Mouse (Mus musculus): Measurements from ENCODE around the gene Rfxap. TPM values are rescaled to one million over a fixed set of nuclear protein-coding genes. Genes with fewer than 3 reads are reported as not detected.
A peak's percentile ranks its signal among the peaks of the same experiment; 100 is the strongest.
"Not testable (repeated sequence)": the region's sequence is repeated elsewhere in the genome, so short reads cannot be mapped to it uniquely, and the experiment has no call there.

The Rfxap gene
- total RNA-seq, 2 experiments from 2014 or later = 53.9 to 60.5 TPM

DNA sequence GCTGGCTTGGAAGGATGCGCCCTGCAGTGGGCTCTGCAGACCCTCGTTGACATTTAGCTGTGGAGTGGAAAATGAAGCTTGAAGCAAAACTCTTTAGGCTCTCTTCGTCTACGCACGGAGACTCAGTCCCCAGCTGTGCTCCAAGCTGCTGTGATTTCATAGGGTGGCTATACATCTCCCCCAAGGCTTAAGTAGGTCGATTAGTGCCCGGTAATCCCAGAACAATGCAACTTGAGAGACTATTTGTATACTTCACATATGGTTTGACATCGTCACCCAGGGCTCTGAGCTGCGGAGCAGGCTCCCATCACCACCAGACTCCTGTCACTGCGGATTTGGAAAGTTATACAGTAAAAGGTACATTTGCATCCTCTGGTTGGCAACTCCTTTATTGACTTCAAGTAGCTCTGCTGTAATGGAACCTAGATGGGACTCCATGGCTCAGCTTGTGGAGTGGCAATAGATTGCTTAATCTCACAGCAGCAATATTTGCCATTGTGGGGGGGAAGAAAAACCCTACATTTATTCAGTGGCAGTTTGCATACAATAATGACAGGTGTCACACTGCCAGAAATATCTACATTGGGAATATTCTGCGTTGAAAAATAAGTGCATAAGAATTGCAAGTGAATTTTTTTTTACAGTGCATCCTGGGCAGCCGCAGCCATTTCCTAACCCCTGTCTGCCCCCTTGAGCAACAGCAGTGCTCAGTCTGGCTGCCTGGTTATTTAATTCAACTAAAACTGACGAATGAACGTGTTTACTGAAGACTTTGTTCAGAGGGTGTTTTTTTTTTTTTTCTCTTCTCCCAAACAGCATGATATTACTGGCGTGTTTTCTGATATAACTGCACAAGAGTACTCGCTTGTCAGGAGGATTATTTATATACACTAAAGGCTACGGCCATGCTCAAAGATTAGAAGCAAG lies 38.0 kb downstream of the Rfxap start:
- no peak for DNase-seq
- intact Hi-C loops (cut with DNase I) = no loop called here

DNA sequence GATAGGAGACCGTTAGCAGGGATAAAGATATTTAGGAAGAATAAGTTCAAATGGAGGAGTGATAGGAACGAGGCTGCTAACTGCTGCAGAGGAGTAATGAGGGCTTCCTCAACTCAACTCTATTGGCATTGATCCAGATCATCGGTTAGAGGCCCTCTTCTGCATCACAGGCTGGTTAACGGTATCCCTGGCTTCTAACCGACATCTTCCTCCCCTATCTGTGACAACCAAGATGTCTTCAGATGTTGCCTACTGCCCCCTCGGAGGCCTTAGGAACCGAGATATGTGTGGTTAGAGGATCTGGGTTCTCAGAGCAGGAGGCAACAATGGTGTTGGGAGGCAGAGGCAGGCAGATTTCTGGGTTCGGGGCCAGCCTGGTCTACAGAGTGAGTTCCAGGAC lies 39.0 kb downstream of the Rfxap start:
- intact Hi-C loops (cut with DNase I) = no loop called here
- DNase-seq = no peak

GRCm38 (mm10) chr3:54766811-54767210 lies 40.8 kb downstream of the Rfxap start:
- DNase-seq = no peak
- intact Hi-C loops (cut with DNase I) = no loop called here

DNA sequence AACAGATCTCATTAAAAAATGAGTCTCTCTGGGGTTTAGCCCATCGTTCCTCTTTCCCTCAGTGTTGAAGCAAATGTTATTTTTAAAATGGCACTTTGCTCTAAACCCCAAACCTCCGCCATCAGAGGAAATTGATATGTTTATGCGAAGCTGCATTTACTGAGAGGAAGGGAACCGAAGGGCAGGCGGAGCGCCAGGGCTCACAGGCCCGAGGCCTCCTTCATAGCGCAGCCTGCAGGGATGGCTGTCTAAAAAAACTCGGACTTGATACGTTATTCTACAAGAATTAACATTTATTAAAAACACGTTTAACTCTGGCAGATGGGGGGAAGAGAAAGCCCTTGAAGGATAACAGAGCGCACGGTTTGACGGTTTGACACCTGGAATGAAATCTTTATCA lies 41.6 kb downstream of the Rfxap start:
- intact Hi-C loops (cut with DNase I) = no loop called here
- DNase-seq = no peak

GRCm38 (mm10) chr3:54765521-54765920 lies 42.1 kb downstream of the Rfxap start:
- intact Hi-C loops (cut with DNase I) = not testable (repeated sequence)

DNA sequence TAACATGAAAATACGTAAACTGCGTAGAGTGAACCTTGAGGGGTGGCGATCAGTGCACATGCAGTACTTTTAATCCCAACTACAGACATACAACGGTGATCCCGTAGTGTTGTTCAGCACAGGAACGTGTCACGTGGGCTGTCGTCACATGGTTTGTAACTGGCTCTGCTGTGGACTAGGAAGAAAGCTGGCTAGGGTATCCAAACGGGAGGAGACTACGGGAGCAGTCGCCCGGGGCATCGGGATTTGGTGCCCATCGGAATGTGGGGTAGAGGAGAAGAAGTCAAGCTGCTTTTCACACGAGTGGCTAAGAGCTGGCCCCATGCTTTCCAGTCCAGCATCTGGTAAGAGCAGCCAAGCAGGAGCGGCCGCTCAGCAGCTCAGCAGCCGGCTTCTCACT lies 43.2 kb downstream of the Rfxap start:
- intact Hi-C loops (cut with DNase I) = no loop called here
- DNase-seq = peak; percentile 63

More at GRCm38 (mm10) chr3:54765521-54765920, 42.1 kb downstream of the Rfxap start:
- DNase-seq = not testable (repeated sequence)

DNA sequence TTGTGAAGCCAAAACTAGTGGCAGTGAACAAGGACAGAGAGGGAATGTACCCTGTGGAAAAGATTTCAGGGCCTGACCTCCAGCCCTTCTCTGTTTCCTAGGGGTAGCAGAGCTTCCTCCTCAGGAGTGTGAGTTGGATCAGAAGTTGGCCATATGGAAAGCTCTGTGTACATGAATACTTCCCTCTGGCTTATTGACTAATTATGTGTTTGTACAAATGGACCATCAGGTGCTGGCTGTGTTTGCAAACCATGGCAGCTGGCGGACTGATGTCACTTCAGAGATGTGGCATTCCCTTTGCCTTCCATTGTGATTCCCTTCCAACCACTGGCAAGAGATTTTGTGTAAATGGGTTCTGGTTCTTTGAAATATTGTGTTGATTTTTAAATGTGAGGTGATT lies 46.3 kb downstream of the Rfxap start:
- no peak for DNase-seq
- intact Hi-C loops (cut with DNase I) = no loop called here

DNA sequence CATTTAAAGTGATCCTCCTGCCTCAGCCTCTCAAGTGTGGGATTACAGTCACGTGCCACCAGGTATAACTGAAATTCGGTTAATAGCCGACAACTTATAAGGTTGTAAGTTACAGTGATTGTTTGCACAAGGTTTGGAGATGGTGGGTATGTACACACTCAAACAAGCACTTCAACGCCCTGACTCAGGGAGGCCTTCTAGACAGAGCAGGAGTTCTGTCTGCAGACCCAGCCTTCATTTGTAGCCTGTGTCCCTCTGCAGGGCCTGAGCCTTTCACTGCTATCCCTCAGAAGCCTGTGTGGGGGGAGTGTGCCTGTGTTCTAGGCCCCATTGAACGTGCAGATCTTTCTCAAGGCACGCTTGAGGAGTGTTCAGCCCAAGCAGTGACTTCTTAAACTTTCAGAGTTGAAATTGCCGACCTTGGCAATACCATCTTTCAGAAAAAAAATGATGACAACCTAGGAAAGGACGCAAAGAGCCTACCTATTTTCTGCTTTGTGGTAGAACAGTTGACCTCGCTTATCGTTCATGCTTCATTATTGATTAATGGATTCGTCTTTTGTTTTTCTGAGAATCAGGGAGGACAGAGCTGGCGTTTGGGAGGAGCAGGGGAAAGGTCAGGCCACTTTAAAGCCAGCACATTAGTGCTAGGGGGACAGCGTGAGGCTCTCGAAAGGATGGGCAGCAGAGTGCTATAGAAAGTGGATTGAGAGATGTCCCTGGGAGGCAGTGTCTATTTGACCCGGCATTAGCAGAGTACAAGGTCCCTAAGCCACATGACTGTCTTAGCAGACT lies 47.1 kb downstream of the Rfxap start:
- DNase-seq = no peak
- intact Hi-C loops (cut with DNase I) = no loop called here

DNA sequence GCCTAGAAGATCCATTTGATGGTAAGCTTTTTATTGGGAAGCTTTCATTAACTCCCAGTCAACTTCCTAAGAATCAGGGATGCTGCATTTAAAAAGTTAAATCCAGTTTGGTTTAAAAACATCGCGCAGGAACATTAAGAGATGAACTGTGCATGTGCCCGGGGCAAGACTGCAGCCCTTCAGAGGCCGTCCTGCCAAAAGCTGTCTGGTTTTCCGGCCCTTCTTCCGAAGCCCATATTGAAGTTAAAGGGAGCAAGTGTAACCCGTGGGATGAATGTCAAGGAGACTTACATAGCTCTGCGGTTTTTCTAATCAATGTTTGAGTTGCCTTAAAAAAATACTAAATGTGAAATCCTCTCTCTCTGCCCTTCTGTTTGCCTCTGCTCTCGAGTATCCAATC lies 48.4 kb downstream of the Rfxap start:
- no peak for DNase-seq
- intact Hi-C loops (cut with DNase I) = no loop called here

- intact Hi-C loops (cut with DNase I) = no loop called here
- no peak for DNase-seq
Measured at GRCm38 (mm10) chr3:54757446-54757845, 50.1 kb downstream of the Rfxap start.

DNA sequence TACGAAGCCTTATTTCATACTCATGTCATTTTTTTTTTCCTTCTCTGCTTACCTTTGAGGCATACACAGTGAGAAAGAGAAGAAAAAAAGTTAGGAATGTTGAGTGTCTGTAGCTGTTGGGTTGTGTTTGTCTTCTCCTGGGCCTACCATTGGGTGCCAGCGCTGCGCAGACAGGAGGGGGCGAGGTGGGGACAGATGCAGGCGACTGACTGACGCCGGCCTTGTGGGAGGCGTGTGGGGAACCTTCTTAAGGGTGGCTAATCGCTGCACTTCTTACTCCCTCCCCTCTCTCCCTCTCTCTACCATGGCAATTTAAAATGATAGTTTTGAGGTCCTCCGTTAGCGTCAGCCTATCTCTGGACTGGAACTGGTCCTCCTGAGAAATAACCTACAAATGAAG lies 51.5 kb downstream of the Rfxap start:
- intact Hi-C loops (cut with DNase I) = no loop called here
- no peak for DNase-seq

GRCm38 (mm10) chr3:54755145-54756041 lies 52.2 kb downstream of the Rfxap start, which contains the start of gene Smad9:
TSS of gene Smad9 (plus strand) at chr3:54755582.
- peak; percentile 57 for DNase-seq
- intact Hi-C loops (cut with DNase I) = no loop called here

GRCm38 (mm10) chr3:54753411-54753810 lies 54.2 kb downstream of the Rfxap start:
- intact Hi-C loops (cut with DNase I) = no loop called here
- DNase-seq = no peak

Other genes with a start within 250 kb of the Rfxap start
- gene Supt20, start 115.0 kb downstream of the Rfxap start, total RNA-seq (2021) = 10 to 100 TPM; 72.3 to 75.3 TPM
- not detected for gene Gm21958, start 93.4 kb downstream of the Rfxap start, total RNA-seq (2021)
- 10 to 100 TPM; 53.9 to 60.7 TPM for gene Exosc8, start 72.4 kb downstream of the Rfxap start, total RNA-seq (2021)
- 10 to 100 TPM; 24.5 to 31.4 TPM for gene Alg5, start 72.3 kb downstream of the Rfxap start, total RNA-seq (2021)
- 1 to 10 TPM; 2.8 to 3.1 TPM for gene Smad9, start 52.2 kb downstream of the Rfxap start, total RNA-seq (2021)
- gene Sertm1, start 108.1 kb upstream of the Rfxap start, total RNA-seq (2021) = 10 to 100 TPM; 32.5 to 39.3 TPM
- gene Ccna1, start 247.7 kb upstream of the Rfxap start, total RNA-seq (2021) = 1 to 10 TPM; 2.4 to 3.1 TPM

Data from left cerebral cortex, postnatal 4 days (tissue).